Mouse (Mus musculus): ENCODE measurements around the gene Bpifa1.

GRCm38 (mm10) chr2:154143735-154144134 is 1.1 kb downstream of the Bpifa1 start:
- TF ChIP-seq CTCF (conservative IDR thresholded peaks at IDR 0.05; ENCODE audit: insufficient read depth, insufficient read length, low read depth, low read length) (no peak), POLR2A (IDR thresholded peaks at IDR 0.05; ENCODE audit: low read depth, low read length) (no peak)

Measured in kidney, adult 2 months (tissue).